Mouse (Mus musculus) lung, postnatal 36 days (tissue): ENCODE measurements at regions not wholly inside any gene's neighbourhood (a gene's known extent, or its start where the extent isn't known, plus 50 kb on each side); places are given as distances from the start of the nearest gene placed in this dataset.

Experiments used
- DNase-seq: peaks from one replicate; pipeline ENCODE4 v3.0.0; 2022; ENCODE audit warnings: mixed read lengths

DNA sequence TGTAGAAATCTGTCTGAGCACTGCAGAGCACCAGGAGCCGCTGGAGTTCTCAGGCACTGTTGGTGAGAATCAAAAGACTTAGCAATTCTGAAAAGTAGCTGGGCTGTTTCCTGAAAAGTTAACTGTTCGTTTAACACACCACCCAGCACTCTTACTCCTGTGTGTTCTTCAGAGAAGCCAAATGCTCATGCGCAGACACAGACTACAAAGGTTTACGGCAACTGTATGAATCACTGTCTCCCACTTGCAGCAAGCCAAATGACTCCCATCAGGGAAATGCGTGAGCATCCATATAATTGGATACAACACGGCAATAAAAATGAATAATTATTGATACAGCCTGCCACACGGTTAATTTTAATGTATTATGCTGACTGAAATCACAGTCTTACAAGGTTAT is 220.0 kb upstream of the N4bp1 start:
- DNase-seq: no peak

DNA sequence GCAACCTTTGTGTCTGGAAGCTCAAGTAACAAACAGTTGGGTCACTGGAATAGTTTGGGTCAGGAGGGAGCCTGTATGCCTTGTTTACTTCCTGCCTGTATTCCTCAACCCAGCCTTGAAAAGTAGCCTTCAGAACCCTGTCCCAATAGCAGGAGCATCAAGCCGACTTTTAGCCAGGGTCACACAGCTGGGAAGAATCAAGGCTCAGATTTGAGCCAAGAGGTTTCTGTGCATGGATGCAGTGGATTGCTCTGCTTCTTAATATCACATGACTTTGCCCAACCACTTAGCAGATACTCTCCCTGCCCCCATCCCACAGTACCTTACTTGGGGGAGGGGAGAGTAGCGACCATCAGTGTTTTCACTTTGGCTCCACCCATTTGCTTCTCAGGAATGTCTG is 210.2 kb upstream of the N4bp1 start:
- peak; percentile 10 for DNase-seq

DNA sequence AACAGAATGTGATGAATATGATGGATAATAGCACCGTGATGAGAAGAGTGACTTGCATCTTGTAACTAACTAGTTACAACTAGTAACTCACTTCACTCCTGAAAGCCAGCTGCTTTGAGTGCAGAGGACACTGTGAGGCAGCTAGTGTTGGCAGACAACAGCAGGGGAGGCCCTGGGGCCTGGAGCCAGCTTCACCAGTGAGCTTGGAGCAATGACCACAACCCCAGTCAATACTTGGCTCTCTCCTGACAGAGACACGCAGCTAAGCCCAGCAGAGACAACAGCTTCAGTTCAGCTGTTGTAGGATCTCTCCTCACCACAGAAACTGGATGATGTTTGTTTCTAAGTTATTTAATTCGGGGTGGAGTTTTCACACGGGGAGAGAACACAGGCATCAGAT is 209.6 kb upstream of the N4bp1 start:
- DNase-seq: peak; percentile 16

DNA sequence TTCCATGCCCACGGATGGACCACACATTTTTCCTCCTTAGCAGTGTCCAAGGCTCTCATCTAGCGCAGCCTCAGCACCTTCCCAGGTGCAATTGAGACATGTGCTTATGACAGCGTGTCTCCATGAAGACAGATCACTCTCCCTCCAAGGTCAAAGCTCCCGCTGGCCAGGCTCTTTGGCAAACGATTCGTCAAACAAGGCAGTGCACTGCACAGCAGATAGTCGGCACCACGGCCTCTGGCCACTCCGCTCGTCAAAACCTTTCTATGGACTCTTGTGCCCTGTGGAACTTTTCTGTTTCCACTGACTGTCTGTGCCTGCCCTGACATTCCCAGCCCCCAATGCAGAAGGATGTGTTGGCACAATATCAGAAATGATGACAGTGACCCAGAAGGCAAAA is 208.7 kb upstream of the N4bp1 start:
- DNase-seq: no peak

DNA sequence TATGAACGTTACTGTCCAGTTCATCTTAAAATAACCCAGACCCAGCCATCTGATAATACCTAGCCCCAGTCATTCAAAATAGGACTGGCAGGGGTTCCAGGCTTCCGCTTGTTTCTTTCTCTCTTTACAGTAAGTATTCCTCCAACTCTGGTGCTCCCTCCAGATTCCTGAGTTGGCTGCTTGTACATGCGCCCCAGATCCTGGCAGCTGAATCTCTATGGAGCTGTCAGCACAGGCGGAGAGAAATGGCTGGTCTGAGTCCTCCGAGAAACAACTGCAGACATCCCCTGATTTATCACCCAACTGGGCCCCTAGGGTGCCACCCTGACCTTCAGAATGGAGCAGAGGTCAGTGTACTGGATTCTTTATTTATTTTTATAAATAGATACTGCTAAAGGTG is 208.0 kb upstream of the N4bp1 start:
- DNase-seq: no peak

DNA sequence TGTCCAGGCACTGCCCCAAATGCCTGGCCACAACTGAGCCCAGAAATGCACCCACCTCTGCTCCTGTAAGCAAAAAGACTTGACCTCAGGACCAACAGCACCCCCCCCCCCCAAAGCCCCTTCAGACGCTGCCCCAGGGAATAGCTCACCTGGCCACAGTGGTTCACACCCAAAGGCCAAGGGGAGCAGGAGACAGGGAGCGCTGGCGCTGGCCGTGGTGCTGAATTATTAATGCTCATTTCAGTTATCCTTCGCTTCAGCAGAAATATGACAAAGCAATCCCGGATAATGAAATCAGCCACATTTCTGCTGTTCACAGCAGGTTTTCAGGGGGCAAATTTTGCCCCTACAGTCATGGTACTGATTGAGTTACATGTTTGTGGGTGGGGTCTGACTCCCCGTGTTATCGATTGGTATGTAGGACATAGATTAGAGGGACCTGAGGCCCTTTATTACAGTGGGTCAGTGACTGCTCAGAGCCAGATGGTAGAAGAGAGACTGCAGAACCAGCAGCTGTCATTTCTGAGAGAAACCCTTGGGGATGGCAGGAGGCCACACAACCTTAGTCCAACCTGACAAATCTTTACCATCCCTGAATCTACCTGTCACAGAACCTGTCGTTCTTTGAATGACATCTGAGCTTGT is 202.5 kb upstream of the N4bp1 start:
- no peak for DNase-seq

DNA sequence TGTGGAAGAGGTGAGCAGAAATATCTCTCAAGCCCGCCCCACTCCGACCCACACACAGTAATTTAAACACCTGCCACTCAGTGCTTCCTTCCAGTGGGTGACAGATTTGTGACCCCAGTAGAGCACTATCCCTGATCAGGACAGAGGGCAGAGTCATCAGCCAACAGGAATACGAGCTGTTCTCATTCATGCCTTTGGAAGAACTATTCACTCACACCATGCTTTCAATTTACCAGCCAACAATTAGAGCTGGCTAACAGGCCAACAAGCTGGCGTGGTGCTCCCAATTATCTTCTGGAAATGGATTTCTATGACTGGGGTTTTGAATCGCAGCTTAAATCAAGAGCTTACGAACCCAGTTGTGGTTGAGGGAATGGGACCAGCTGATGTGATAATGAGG is 193.2 kb upstream of the N4bp1 start:
- no peak for DNase-seq

DNA sequence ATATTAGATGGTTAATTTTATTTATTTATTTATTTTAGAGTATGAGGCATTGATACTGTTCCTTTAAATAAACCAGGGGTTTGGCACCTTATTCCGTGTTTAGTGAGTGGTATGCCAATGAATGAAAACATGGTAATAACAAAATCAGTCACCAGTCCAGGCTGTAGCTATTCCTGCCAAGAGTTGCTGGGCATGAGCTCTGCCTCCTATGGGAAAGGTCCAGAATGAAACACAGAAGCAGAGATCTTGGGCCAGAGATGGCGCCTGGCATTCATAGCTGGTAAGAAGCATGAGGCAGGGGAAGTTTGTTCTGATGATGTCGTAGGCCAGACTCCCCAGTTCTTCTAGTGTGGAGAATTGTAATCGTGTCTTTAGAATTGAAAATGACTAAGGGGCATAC is 190.9 kb upstream of the N4bp1 start:
- DNase-seq: no peak

DNA sequence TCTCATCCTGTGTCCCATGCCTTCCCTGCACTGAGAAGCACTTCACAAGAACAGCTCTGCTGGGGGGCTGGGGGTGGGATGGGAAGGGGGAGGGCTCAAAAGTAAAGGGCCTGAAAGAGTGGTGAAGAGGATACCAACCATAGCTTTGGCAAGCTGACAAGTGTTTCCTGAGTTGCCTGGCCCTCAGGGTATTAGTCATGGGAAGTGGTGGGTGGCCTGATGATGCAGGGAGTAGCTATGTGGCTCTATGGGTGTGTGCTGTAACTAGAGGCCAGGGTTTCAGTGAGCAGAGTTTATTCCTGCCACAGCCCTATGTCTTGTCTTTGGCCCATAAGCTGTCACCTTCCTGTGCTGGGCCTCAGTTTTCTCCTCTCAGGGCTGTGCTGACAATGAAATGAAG is 186.2 kb upstream of the N4bp1 start:
- no peak for DNase-seq

DNA sequence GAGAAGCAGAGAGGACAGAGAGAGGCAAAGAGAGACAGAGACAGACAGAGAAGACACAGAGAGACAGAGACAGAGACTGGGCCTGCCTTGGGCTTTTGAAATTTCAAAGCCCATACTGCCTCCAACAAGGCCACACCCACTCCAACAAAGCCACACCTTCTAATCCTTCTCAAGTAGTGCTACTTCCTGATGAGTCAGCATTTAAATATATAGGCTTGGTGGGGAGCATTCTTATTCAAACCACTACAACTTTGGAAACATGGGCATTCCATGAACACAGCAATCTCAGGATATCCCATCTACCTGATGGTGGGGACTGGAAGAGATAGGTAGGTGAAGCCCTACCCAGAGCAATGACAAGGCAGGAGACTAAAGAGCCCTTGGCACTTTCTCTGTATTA is 182.0 kb upstream of the N4bp1 start:
- no peak for DNase-seq

DNA sequence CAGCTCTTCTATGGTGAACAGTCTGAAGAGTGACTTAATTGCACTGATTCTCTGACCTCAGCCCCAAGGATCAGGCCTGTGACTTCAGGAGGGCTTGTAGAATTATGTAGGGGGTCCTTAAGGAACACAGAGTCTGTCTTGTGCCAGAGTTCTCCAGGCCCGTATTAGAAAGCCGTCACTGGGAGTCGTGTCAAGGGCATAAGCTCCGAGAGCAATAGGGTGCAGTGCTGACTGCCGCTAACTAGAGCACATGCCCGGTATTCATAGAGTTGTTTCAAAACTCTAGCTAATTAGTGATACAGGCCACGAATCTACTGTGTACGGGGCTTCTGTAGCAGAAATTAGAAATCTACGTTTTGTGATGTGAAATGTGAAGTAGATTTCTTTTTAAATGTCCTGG is 179.7 kb upstream of the N4bp1 start:
- DNase-seq: no peak

DNA sequence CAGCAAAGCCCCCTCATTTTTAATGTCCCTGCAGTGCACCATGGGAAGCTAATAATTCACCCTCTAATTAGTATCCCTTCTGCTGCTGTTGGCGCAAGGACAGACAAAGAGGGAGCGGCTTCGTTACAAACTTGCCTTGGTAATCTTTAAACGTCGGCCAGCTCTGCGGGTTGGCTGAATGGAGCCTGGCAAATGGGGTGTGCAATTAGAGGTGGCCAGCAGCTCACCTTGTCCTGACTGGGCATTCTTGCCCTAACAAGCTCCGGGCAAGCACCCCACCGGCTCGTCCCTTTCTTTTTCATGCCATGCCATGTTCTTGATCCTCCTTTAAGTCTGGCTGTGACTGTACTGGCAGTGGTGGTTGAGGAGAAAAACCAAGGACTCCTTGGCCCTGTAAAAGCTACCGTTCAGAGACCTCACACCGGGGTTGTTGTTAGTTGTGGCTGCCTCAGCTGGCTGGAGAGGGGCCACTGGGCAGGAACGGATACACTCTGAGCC is 179.2 kb upstream of the N4bp1 start:
- DNase-seq: no peak

DNA sequence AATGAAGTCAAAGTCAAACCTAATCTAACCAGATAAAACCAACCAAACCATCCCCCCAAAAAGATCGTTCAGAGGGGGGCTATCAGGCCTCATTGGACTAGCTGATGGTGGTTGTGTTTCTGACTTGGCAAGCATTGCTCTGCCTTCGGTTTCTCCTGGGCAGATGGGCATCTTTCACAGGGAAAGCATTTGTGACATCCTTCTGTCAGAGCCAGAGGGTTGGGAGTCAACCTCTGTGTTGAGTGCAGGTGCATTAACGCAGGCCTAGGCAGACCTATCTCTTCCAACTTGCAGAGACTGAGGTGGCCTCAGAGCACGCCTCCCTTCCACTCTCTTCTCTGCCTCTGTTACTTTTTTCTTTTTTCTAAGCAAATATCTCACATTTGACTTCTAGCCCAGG is 178.5 kb upstream of the N4bp1 start:
- DNase-seq: no peak

DNA sequence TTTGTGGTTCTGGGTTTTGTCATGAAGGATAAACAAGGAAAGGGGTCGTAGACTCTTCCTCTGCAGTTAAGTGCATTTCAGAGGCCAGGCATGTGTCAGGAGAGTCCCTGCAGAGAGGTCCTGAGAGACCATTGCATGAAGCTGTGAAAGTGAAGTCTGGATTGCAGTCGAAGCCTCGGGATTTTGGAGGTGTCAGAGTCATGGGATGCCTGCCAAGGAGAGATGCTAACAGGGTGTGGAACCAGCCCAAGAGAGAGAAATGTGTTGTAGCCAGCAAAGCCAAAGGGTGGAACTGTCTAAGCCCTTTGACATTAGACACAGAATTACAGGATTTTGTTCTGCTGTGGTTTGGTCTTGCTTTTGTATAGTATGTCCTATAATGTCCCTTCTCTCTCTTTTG is 164.7 kb upstream of the N4bp1 start:
- no peak for DNase-seq

DNA sequence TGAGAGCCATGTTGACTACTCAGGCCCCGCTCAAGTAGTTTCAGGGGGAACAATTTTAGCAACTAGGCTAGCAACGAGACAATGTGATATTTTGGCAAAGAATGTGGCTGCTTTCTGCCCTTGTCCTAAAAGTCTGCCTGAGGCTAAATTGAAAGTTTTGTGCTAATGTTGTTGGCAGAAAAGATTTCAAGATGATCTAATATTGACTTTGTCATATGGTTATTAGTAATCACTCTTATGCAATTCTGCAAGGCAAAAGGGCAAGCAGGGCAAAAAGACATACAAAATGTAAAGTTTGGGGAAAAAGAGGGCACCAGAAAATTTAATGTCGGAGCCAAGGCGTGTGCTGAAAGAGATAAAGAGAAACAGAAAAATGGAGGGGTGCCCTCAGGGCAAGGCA is 164.1 kb upstream of the N4bp1 start:
- no peak for DNase-seq

DNA sequence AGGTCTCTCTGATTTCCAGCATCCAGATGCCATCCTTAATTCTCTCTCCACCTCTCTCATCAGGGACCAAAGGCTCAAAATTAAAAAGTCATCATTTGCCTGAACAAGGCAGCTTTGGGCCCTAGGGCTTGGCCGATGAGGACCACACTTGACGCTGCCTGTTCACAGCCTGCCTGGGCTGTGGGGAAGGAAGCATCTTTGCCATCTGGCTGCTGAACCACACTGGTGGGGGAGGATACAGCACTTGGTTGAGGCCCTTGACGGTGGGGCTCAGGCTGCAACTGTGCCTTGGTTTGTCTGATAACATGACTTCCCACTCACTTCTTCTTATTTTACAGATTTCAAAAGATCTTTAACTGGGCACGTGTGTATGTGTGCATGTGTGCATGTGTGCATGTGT is 161.5 kb upstream of the N4bp1 start:
- no peak for DNase-seq

DNA sequence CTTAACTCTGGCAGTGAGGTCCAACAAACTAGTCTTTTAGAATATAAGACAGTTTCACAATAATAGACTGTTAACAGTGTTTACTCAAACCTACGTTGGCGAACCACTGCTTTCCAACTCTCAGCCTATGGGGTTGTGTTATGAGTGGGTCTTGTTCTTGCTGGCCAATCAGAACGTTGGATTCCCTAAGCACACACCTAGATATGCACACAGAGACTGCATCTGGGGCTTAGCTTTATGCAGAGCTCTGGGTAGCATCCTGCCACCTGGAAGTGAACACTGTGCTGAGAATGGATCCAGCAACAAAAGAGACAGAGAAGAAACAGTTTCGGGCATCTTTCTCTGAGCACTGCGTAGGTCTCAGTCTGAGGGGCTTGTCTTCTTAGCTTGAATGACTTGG is 158.0 kb upstream of the N4bp1 start:
- DNase-seq: no peak

DNA sequence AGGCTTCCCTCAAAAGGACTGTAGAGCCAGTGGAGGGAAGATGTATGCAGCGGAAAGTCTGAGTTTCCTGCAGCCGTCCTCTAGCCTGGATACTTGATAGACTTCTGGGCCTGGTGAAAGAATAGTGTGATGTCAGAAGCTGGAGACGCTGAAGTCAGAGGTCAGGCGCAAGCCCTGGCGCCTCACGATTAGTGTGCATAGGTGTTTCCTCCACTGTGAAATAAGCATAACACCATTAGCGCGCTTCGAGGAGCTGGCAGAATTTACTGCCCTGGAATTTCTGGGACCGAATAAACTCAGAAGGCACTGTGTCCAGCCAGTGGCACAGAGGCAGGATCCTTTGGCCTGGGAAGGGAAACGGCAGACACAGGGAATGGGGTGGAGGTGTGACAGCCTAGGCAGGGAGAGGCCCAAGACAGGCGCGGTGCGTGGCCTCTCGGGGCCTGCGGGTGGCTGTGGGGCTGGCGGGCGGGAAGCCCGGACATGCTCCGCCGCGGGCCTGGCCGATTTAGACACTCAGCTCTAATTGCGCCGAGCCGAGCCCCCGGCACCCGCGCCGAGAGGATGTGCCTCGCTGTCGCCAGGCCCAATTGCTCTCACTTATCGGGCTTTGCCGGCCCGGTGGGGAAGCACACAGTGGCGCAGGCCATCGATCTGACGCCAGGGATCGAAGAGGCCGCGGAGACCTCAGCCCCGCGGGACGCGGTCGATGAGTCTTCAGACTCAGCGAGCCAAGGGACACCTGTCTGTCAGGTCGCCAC is 152.7 kb upstream of the N4bp1 start:
- DNase-seq: no peak

DNA sequence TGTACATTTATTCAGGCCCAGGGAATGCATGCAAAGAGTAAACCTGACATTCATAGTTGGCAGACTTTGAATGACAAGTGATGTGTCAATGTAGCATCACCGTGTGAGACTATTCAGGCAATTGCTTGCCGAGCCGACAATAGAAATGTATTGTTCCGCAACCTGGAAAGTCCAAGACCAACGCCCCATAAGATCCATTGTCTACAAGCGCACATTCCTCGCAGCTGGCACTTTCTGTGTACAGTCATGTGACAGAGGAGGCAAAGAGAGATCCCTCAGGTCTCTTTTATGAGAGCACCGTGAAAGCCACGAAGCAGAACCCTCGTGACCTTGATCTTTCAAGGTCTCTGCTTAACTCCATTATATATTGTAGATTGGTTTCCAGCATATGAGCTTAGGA is 150.9 kb upstream of the N4bp1 start:
- no peak for DNase-seq

DNA sequence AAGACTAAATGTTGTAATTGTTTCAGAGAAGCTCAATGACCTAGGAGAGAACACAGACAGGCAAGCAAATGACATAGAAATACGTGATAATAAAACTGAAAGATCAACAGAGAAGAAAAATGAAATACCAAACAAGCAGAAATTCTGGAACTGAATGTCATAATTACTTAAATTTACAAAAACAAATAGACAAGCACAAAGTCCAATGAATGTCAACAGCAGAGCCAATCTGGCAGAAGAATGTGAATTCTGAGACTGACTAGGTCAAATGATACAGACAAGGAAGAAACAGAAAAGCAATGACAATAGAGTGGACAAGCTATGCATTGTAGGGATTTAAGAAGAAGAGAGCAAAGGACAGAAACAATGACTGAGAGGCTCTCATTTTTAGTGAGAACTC is 143.1 kb upstream of the N4bp1 start:
- no peak for DNase-seq

DNA sequence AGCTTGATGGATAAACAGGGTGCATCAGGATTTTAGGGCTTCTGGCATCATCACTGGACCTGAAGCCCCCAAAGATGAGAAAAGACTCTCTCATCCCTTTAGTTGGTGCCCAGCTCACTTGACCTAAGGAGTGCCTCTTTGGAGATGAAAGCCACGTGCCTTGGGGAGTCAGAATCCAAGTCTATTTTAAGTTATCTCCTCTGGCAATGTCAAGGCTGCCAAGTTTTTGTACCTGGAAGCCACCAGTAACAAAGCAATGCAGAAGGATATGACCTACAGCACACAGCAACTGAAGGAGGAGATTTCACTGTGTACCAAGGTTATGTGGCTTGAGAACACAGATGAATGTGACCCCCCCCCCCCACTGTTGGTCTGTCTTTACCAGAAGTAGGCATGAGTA is 140.9 kb upstream of the N4bp1 start:
- DNase-seq: no peak

DNA sequence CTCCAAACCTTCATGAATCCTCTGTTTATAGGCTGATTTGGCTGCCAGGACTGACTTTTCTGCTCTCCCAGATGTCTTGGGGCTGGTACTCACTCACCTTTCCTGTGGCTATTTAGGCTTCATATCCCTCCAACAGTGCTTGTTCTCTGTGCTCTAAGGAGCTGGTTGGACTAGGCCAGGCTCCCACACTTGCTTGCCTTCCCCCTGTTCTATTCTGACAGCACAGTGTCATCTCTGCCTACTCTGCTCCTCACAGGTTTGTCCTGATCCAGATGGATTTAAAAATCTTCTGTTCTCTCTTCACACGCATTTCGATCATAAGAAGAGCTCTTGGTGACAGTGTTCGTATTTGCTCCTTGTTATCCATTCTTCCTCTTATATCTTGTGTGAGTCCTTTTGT is 134.7 kb upstream of the N4bp1 start:
- no peak for DNase-seq

DNA sequence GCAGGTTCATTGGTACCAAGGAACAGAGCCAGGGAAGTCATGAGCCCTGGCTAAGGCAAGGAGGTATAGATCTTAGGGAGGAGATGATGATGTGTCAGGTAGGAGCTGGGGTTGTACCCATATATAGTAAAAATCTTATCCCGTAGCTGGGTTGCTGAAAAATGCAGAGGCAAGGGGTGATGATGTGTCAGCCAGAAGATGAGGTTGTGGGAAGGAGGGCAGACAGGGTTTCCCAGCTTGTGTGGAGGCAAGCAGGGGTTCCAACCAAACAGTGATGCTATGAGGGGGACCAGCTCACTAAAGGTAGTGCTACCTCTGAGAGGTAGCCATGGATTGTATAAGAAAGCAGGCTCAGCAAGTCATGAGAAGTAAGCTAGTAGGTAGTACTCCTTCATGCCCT is 90.5 kb upstream of the N4bp1 start:
- no peak for DNase-seq

DNA sequence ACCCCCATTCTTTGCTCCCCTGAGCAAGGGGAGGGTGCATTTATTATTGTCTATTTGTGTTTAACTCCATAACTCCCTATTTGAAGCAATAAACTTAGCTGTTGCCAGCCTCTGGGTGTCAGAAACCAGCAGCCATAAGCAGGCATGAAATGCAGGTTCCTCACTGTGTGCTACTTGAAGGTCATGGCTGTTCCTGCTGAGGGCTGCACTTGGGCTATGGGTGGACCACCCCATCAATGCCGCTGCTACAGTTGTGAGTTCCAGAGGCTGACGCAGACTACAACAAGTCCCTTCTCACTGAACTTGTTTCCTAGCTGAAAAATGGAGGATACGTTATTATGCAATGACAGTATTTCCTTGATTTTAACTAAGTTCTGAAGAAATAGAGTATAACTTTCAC is 86.7 kb upstream of the N4bp1 start:
- no peak for DNase-seq

DNA sequence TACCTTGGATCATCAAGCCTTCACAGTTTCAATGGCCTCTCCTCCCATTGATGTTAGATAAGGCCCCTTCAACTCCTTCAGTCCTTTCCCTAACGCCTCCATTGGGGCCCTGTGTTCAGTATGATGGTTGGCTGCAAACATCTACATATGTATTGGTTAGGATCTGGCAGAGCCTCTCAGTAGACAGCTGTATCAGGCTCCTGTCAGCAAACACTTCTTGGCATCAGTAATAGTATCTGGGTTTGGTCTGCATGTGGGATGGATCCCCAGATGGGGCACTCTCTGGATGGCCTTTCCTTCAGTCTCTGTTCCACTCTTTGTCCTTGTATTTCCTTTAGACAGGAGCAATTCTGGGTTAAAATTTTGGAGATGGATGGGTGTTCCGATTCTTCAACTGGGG is 84.0 kb upstream of the N4bp1 start:
- DNase-seq: no peak
